Mouse (Mus musculus): ENCODE data around the gene Cks1brt. TPM values are rescaled to one million over a fixed set of nuclear protein-coding genes. Genes with fewer than 3 reads are reported as not detected.
A peak's percentile ranks its signal among the peaks of the same experiment; 100 is the strongest.
"Not testable (repeated sequence)": the region's sequence is repeated elsewhere in the genome, so short reads cannot be mapped to it uniquely, and the experiment has no call there.

The Cks1brt gene
- not detected in 2 replicates for polyA plus RNA-seq (2014; fragmentation: Nextera tagmentation; extraction: Ambion mirVana)

GRCm38 (mm10) chr8:85151624-85152023 lies at the start of gene Cks1brt:
Cks1brt (plus strand) TSS chr8:85151924.
- H3K4me3 ChIP-seq (replicated peaks; ENCODE audit: low read depth, low read length) = no peak within 1 kb of the TSS
- H3K36me3 ChIP-seq (ENCODE audit: control insufficient read depth, insufficient read depth, low read length) = no peaks in the 10 kb centered on the region
- H3K4me2 ChIP-seq (ENCODE audit: low read length) = no peak within 1 kb of the TSS
- ATAC-seq (ENCODE audit: low FRiP score, low TSS enrichment) (no peak), DNase-seq (no peak)
- peaks cover 22% of the 10 kb centered on the region for H3K9me3 ChIP-seq (ENCODE audit: control insufficient read depth, low read length)
- H3K27me3 ChIP-seq (ENCODE audit: control insufficient read depth, insufficient read depth, low read length) = no peaks in the 10 kb centered on the region
- no peaks in the 10 kb centered on the region for H3K4me1 ChIP-seq (ENCODE audit: control insufficient read depth, insufficient read depth, low read length)
- no peak within 1 kb of the TSS for H3K9ac ChIP-seq (replicated peaks; ENCODE audit: low read length)
- 93% methylated on average over 3 of the region's 3 CpGs for WGBS
- H3K27ac ChIP-seq (replicated peaks; ENCODE audit: low read depth, low read length) = no peak within 1 kb of the TSS

GRCm38 (mm10) chr8:85113241-85113640 lies 38.5 kb upstream of the Cks1brt start:
- Histone ChIP-seq H3K36me3 (ENCODE audit: control insufficient read depth, insufficient read depth, low read length) (peaks cover 25% of the 10 kb centered on the region), H3K4me2 (ENCODE audit: low read length) (no peak overlapping the region), H3K27ac (replicated peaks; ENCODE audit: low read depth, low read length) (no peak overlapping the region), H3K4me1 (ENCODE audit: control insufficient read depth, insufficient read depth, low read length) (no peaks in the 10 kb centered on the region), H3K9me3 (ENCODE audit: control insufficient read depth, low read length) (no peaks in the 10 kb centered on the region), H3K4me3 (replicated peaks; ENCODE audit: low read depth, low read length) (no peak overlapping the region), H3K27me3 (ENCODE audit: control insufficient read depth, insufficient read depth, low read length) (no peaks in the 10 kb centered on the region), H3K9ac (replicated peaks; ENCODE audit: low read length) (no peak overlapping the region)
- ATAC-seq (ENCODE audit: low FRiP score, low TSS enrichment) (no peak), DNase-seq (no peak)
- WGBS = 95% methylated on average over 10 of the region's 10 CpGs

- no peak overlapping the region for H3K9ac ChIP-seq (replicated peaks; ENCODE audit: low read length)
- no peaks in the 10 kb centered on the region for H3K9me3 ChIP-seq (ENCODE audit: control insufficient read depth, low read length)
- no peak overlapping the region for H3K4me3 ChIP-seq (replicated peaks; ENCODE audit: low read depth, low read length)
- no peak overlapping the region for H3K27ac ChIP-seq (replicated peaks; ENCODE audit: low read depth, low read length)
- H3K36me3 ChIP-seq (ENCODE audit: control insufficient read depth, insufficient read depth, low read length) = peaks cover 14% of the 10 kb centered on the region
- no peaks in the 10 kb centered on the region for H3K27me3 ChIP-seq (ENCODE audit: control insufficient read depth, insufficient read depth, low read length)
- 75% methylated on average over 4 of the region's 4 CpGs for WGBS
- no peak overlapping the region for H3K4me2 ChIP-seq (ENCODE audit: low read length)
- H3K4me1 ChIP-seq (ENCODE audit: control insufficient read depth, insufficient read depth, low read length) = no peaks in the 10 kb centered on the region
- no peak for DNase-seq
- no peak for ATAC-seq (ENCODE audit: low FRiP score, low TSS enrichment)
These were observed 36.2 kb upstream of the Cks1brt start for GRCm38 (mm10) chr8:85115501-85115900.

GRCm38 (mm10) chr8:85116984-85117383 lies 34.7 kb upstream of the Cks1brt start:
- 93% methylated on average over 7 of the region's 7 CpGs for WGBS

GRCm38 (mm10) chr8:85119052-85119981 lies 32.4 kb upstream of the Cks1brt start:
- Histone ChIP-seq H3K4me1 (ENCODE audit: control insufficient read depth, insufficient read depth, low read length) (no peaks in the 10 kb centered on the region), H3K27ac (replicated peaks; ENCODE audit: low read depth, low read length) (peak overlapping the region; percentile 63), H3K4me3 (replicated peaks; ENCODE audit: low read depth, low read length) (peak overlapping the region; percentile 54), H3K9me3 (ENCODE audit: control insufficient read depth, low read length) (no peaks in the 10 kb centered on the region), H3K36me3 (ENCODE audit: control insufficient read depth, insufficient read depth, low read length) (no peaks in the 10 kb centered on the region), H3K9ac (replicated peaks; ENCODE audit: low read length) (peak overlapping the region; percentile 64), H3K4me2 (ENCODE audit: low read length) (peak overlapping the region; percentile 74), H3K27me3 (ENCODE audit: control insufficient read depth, insufficient read depth, low read length) (no peaks in the 10 kb centered on the region)
- ATAC-seq (ENCODE audit: low FRiP score, low TSS enrichment) = peak; percentile 78; the same call in 1 of the 2 replicates
- WGBS = 8% methylated on average over 37 of the region's 37 CpGs
- peak; percentile 93 for DNase-seq

More at GRCm38 (mm10) chr8:85116984-85117383, 34.7 kb upstream of the Cks1brt start:
- no peak for ATAC-seq (ENCODE audit: low FRiP score, low TSS enrichment)
- no peaks in the 10 kb centered on the region for H3K36me3 ChIP-seq (ENCODE audit: control insufficient read depth, insufficient read depth, low read length)
- H3K27me3 ChIP-seq (ENCODE audit: control insufficient read depth, insufficient read depth, low read length) = no peaks in the 10 kb centered on the region
- H3K27ac ChIP-seq (replicated peaks; ENCODE audit: low read depth, low read length) = no peak overlapping the region
- DNase-seq = no peak
- H3K9me3 ChIP-seq (ENCODE audit: control insufficient read depth, low read length) = no peaks in the 10 kb centered on the region
- no peak overlapping the region for H3K9ac ChIP-seq (replicated peaks; ENCODE audit: low read length)
- H3K4me2 ChIP-seq (ENCODE audit: low read length) = no peak overlapping the region
- no peaks in the 10 kb centered on the region for H3K4me1 ChIP-seq (ENCODE audit: control insufficient read depth, insufficient read depth, low read length)
- H3K4me3 ChIP-seq (replicated peaks; ENCODE audit: low read depth, low read length) = no peak overlapping the region

- H3K27me3 ChIP-seq (ENCODE audit: control insufficient read depth, insufficient read depth, low read length); H3K4me2 ChIP-seq (ENCODE audit: low read length); H3K27ac ChIP-seq (replicated peaks; ENCODE audit: low read depth, low read length); H3K36me3 ChIP-seq (ENCODE audit: control insufficient read depth, insufficient read depth, low read length); H3K9ac ChIP-seq (replicated peaks; ENCODE audit: low read length); H3K9me3 ChIP-seq (ENCODE audit: control insufficient read depth, low read length); H3K4me3 ChIP-seq (replicated peaks; ENCODE audit: low read depth, low read length); ATAC-seq (ENCODE audit: low FRiP score, low TSS enrichment); DNase-seq; H3K4me1 ChIP-seq (ENCODE audit: control insufficient read depth, insufficient read depth, low read length): not testable (repeated sequence)
- WGBS = 79% methylated on average over 5 of the region's 5 CpGs
These were observed 31.5 kb upstream of the Cks1brt start for GRCm38 (mm10) chr8:85120251-85120650.

GRCm38 (mm10) chr8:85122995-85123394 lies 28.7 kb upstream of the Cks1brt start, which contains the start of gene Zfp791:
Zfp791 (minus strand) TSS chr8:85123095.
- no peaks in the 10 kb centered on the region for H3K27me3 ChIP-seq (ENCODE audit: control insufficient read depth, insufficient read depth, low read length)
- 83% methylated on average over 3 of the region's 3 CpGs for WGBS
- H3K9me3 ChIP-seq (ENCODE audit: control insufficient read depth, low read length) = no peaks in the 10 kb centered on the region
- no peak within 1 kb of the TSS for H3K27ac ChIP-seq (replicated peaks; ENCODE audit: low read depth, low read length)
- no peak for ATAC-seq (ENCODE audit: low FRiP score, low TSS enrichment)
- H3K4me3 ChIP-seq (replicated peaks; ENCODE audit: low read depth, low read length) = no peak within 1 kb of the TSS
- H3K4me2 ChIP-seq (ENCODE audit: low read length) = no peak within 1 kb of the TSS
- H3K9ac ChIP-seq (replicated peaks; ENCODE audit: low read length) = no peak within 1 kb of the TSS
- H3K36me3 ChIP-seq (ENCODE audit: control insufficient read depth, insufficient read depth, low read length) = no peaks in the 10 kb centered on the region
- H3K4me1 ChIP-seq (ENCODE audit: control insufficient read depth, insufficient read depth, low read length) = no peaks in the 10 kb centered on the region
- no peak for DNase-seq

GRCm38 (mm10) chr8:85123691-85124090 lies 28.0 kb upstream of the Cks1brt start:
- no peaks in the 10 kb centered on the region for H3K9me3 ChIP-seq (ENCODE audit: control insufficient read depth, low read length)
- H3K4me2 ChIP-seq (ENCODE audit: low read length) = no peak overlapping the region
- no peaks in the 10 kb centered on the region for H3K36me3 ChIP-seq (ENCODE audit: control insufficient read depth, insufficient read depth, low read length)
- 93% methylated on average over 8 of the region's 8 CpGs for WGBS
- ATAC-seq (ENCODE audit: low FRiP score, low TSS enrichment) (no peak), DNase-seq (no peak)
- H3K4me1 ChIP-seq (ENCODE audit: control insufficient read depth, insufficient read depth, low read length) = no peaks in the 10 kb centered on the region
- H3K27ac ChIP-seq (replicated peaks; ENCODE audit: low read depth, low read length) = no peak overlapping the region
- no peaks in the 10 kb centered on the region for H3K27me3 ChIP-seq (ENCODE audit: control insufficient read depth, insufficient read depth, low read length)
- H3K9ac ChIP-seq (replicated peaks; ENCODE audit: low read length) = no peak overlapping the region
- H3K4me3 ChIP-seq (replicated peaks; ENCODE audit: low read depth, low read length) = no peak overlapping the region

- no peak overlapping the region for H3K4me2 ChIP-seq (ENCODE audit: low read length)
- no peak for DNase-seq
- peaks cover 4% of the 10 kb centered on the region; the same call in 1 of the 2 replicates for H3K27me3 ChIP-seq (ENCODE audit: control insufficient read depth, insufficient read depth, low read length)
- WGBS = 86% methylated on average over 1 of the region's 1 CpGs
- H3K4me1 ChIP-seq (ENCODE audit: control insufficient read depth, insufficient read depth, low read length) = no peaks in the 10 kb centered on the region
- no peak overlapping the region for H3K4me3 ChIP-seq (replicated peaks; ENCODE audit: low read depth, low read length)
- no peaks in the 10 kb centered on the region for H3K9me3 ChIP-seq (ENCODE audit: control insufficient read depth, low read length)
- no peaks in the 10 kb centered on the region for H3K36me3 ChIP-seq (ENCODE audit: control insufficient read depth, insufficient read depth, low read length)
- H3K27ac ChIP-seq (replicated peaks; ENCODE audit: low read depth, low read length) = no peak overlapping the region
- no peak overlapping the region for H3K9ac ChIP-seq (replicated peaks; ENCODE audit: low read length)
- ATAC-seq (ENCODE audit: low FRiP score, low TSS enrichment) = no peak
These were observed 19.4 kb upstream of the Cks1brt start for GRCm38 (mm10) chr8:85132335-85132734.

Measured in midbrain, embryonic 14.5 days (tissue).